Mouse (Mus musculus): Measurements from ENCODE around the gene E430018J23Rik.
"Not testable (repeated sequence)": the region's sequence is repeated elsewhere in the genome, so short reads cannot be mapped to it uniquely, and the experiment has no call there.

E430018J23Rik gene

GRCm38 (mm10) chr7:127393157-127393943 lies at the start of gene E430018J23Rik:
Gene E430018J23Rik (minus strand): TSS chr7:127393629.
- CTCF ChIA-PET = interaction anchor here (0.5 to 0.6 kb wide), 4 partner anchors 9 to 522 kb away, joined by 3 to 7 read pairs (median 5); no protein-coding TSS in a partner anchor

- CTCF ChIA-PET = no interaction called here
Measured at GRCm38 (mm10) chr7:127437724-127438123, 44.3 kb upstream of the E430018J23Rik start.

- CTCF ChIA-PET = interaction anchor here (0.6 kb wide), 1 partner anchor 1422 kb away, joined by 9 read pairs; no protein-coding TSS in a partner anchor
Measured at GRCm38 (mm10) chr7:127435206-127435605, 41.8 kb upstream of the E430018J23Rik start.

GRCm38 (mm10) chr7:127426354-127426753 lies 32.9 kb upstream of the E430018J23Rik start:
- CTCF ChIA-PET = interaction anchor here (0.6 kb wide), 3 partner anchors 32 to 658 kb away, joined by 3 to 7 read pairs (median 7); no protein-coding TSS in a partner anchor

- CTCF ChIA-PET = interaction anchor here (0.6 kb wide), 2 partner anchors 32 to 657 kb away, joined by 3 to 7 read pairs; no protein-coding TSS in a partner anchor
Measured at GRCm38 (mm10) chr7:127425911-127426310, 32.5 kb upstream of the E430018J23Rik start.

- CTCF ChIA-PET = no interaction called here
Measured at GRCm38 (mm10) chr7:127425291-127425690, 31.9 kb upstream of the E430018J23Rik start.

GRCm38 (mm10) chr7:127422247-127422646 lies 28.8 kb upstream of the E430018J23Rik start:
- CTCF ChIA-PET = interaction anchor here (0.7 kb wide), 1 partner anchor 1284 kb away, joined by 4 read pairs; no protein-coding TSS in a partner anchor

GRCm38 (mm10) chr7:127421388-127422191 lies 28.2 kb upstream of the E430018J23Rik start, which contains the start of gene Zfp688:
Gene Zfp688 (minus strand): TSS chr7:127422068.
- CTCF ChIA-PET = interaction anchor here (0.6 to 0.8 kb wide), 3 partner anchors 66 to 462 kb away, joined by 3 to 6 read pairs (median 3); no protein-coding TSS in a partner anchor

- CTCF ChIA-PET = no interaction called here
Measured at GRCm38 (mm10) chr7:127411418-127411817, 18.0 kb upstream of the E430018J23Rik start.

GRCm38 (mm10) chr7:127406002-127406987 lies 12.9 kb upstream of the E430018J23Rik start, which contains the start of gene Zfp764:
Gene Zfp764 (minus strand): TSS chr7:127406822.
- CTCF ChIA-PET = not testable (repeated sequence)

GRCm38 (mm10) chr7:127404101-127404500 lies 10.7 kb upstream of the E430018J23Rik start:
- CTCF ChIA-PET = not testable (repeated sequence)

- CTCF ChIA-PET = no interaction called here
Measured at GRCm38 (mm10) chr7:127402980-127403379, 9.6 kb upstream of the E430018J23Rik start.

GRCm38 (mm10) chr7:127400355-127400754 lies 6.9 kb upstream of the E430018J23Rik start:
- CTCF ChIA-PET = no interaction called here

- CTCF ChIA-PET = interaction anchor here (0.5 to 0.7 kb wide), 5 partner anchors 10 to 523 kb away, joined by 3 to 7 read pairs (median 5); no protein-coding TSS in a partner anchor
Measured at GRCm38 (mm10) chr7:127393944-127394333, 510 bp upstream of the E430018J23Rik start.

GRCm38 (mm10) chr7:127392251-127392824 lies 1.1 kb downstream of the E430018J23Rik start:
- CTCF ChIA-PET = no interaction called here

- CTCF ChIA-PET = no interaction called here
Measured at GRCm38 (mm10) chr7:127391538-127391937, 1.9 kb downstream of the E430018J23Rik start.

GRCm38 (mm10) chr7:127390306-127390705 lies 3.1 kb downstream of the E430018J23Rik start:
- CTCF ChIA-PET = no interaction called here

- CTCF ChIA-PET = not testable (repeated sequence)
Measured at GRCm38 (mm10) chr7:127388201-127388600, 5.2 kb downstream of the E430018J23Rik start.

GRCm38 (mm10) chr7:127386641-127387392 lies 6.6 kb downstream of the E430018J23Rik start, which contains the start of gene 9130019O22Rik:
Gene 9130019O22Rik (minus strand): TSS chr7:127387166.
- CTCF ChIA-PET = interaction anchor here (0.5 to 0.7 kb wide), 2 partner anchors 110 to 582 kb away, joined by 5 to 6 read pairs; no protein-coding TSS in a partner anchor

Data from spleen, embryonic (tissue).